Mouse (Mus musculus) stomach, embryonic 15.5 days (tissue): ENCODE measurements around the gene Vangl2. TPM values are rescaled to one million over a fixed set of nuclear protein-coding genes. Genes with fewer than 3 reads are reported as not detected.
A peak's percentile ranks its signal among the peaks of the same experiment; 100 is the strongest.

Experiments used
- ATAC-seq: fragments of 200-750 bp; cut with Nextera tagmentation; 2 replicates; pipeline ENCODE4 v1.8.0; 2017; ENCODE audit warnings: low read depth, moderate number of reproducible peaks, moderate TSS enrichment; ENCODE audit not compliant: insufficient read depth, low FRiP score
- H3K27ac ChIP-seq: fragments of 300-500 bp; sonication (generic); 2 replicates; pipeline ENCODE4 v1.5.1; 2015; ENCODE audit warnings: mild to moderate bottlenecking, inconsistent platforms
- H3K27me3 ChIP-seq: fragments of 300-500 bp; sonication (generic); replicated peaks from 2 replicates; pipeline ENCODE4 v1.6.1; 2015; ENCODE audit warnings: inconsistent platforms
- H3K36me3 ChIP-seq: fragments of 300-500 bp; sonication (generic); 2 replicates; pipeline ENCODE4 v1.6.1; 2015; ENCODE audit warnings: inconsistent platforms
- H3K4me1 ChIP-seq: fragments of 300-500 bp; sonication (generic); 2 replicates; pipeline ENCODE4 v1.6.1; 2015; ENCODE audit warnings: inconsistent platforms
- H3K4me2 ChIP-seq: fragments of 300-500 bp; sonication (generic); 2 replicates; pipeline ENCODE4 v1.6.1; 2015; ENCODE audit warnings: mild to moderate bottlenecking, inconsistent platforms
- H3K4me3 ChIP-seq: fragments of 300-500 bp; sonication (generic); replicated peaks from 2 replicates; pipeline ENCODE4 v1.5.1; 2015; ENCODE audit warnings: inconsistent platforms
- H3K9ac ChIP-seq: fragments of 300-500 bp; sonication (generic); 2 replicates; pipeline ENCODE4 v1.6.1; 2015; ENCODE audit warnings: inconsistent platforms
- H3K9me3 ChIP-seq: fragments of 300-500 bp; sonication (generic); 2 replicates; pipeline ENCODE4 v1.6.1; 2016; ENCODE audit warnings: inconsistent platforms
- WGBS: fragments of 180-500 bp; shearing (Covaris S2); methylation state at CpG from one replicate; pipeline ENCODE4 v1.1.7; 2015; 5-methylcytosine and 5-hydroxymethylcytosine counted together
- polyA plus RNA-seq: library from polyadenylated mRNA; unstranded; fragments of >200 nt; fragmentation: Nextera tagmentation; extraction: Ambion mirVana; gene quantifications from 2 replicates; pipeline ENCODE4 v1.2.1, GENCODE M21; 2015

The Vangl2 gene
- polyA plus RNA-seq, 1 experiment from 2014 or later: 11.3 TPM

- Histone ChIP-seq H3K4me2 (no peak overlapping the region), H3K9me3 (no peaks in the 10 kb centered on the region), H3K9ac (no peak overlapping the region), H3K4me3 (no peak overlapping the region), H3K27ac (no peak overlapping the region), H3K27me3 (no peaks in the 10 kb centered on the region), H3K36me3 (no peaks in the 10 kb centered on the region), H3K4me1 (peaks cover 30% of the 10 kb centered on the region)
- WGBS: 62% methylated on average over 9 of the region's 9 CpGs
- ATAC-seq: no peak
Observed at GRCm38 (mm10) chr1:172015312-172015939, 12.8 kb downstream of the Vangl2 start.

- H3K27me3 ChIP-seq: no peaks in the 10 kb centered on the region
- H3K36me3 ChIP-seq: peaks cover 5% of the 10 kb centered on the region
- no peak overlapping the region for H3K9ac ChIP-seq
- WGBS: 72% methylated on average over 9 of the region's 9 CpGs
- no peak for ATAC-seq
- H3K4me1 ChIP-seq: peaks cover 30% of the 10 kb centered on the region
- H3K27ac ChIP-seq: no peak overlapping the region
- no peak overlapping the region for H3K4me2 ChIP-seq
- no peaks in the 10 kb centered on the region for H3K9me3 ChIP-seq
- no peak overlapping the region for H3K4me3 ChIP-seq
Observed at GRCm38 (mm10) chr1:172014771-172015170, 13.5 kb downstream of the Vangl2 start.

GRCm38 (mm10) chr1:172012030-172012429 lies 16.2 kb downstream of the Vangl2 start:
- Histone ChIP-seq H3K9me3 (no peaks in the 10 kb centered on the region), H3K4me3 (no peak overlapping the region), H3K4me2 (no peak overlapping the region), H3K9ac (no peak overlapping the region), H3K4me1 (peaks cover 18% of the 10 kb centered on the region), H3K36me3 (peaks cover 21% of the 10 kb centered on the region), H3K27me3 (no peaks in the 10 kb centered on the region), H3K27ac (peak overlapping the region; percentile 16; the same call in 1 of the 2 replicates)
- 19% methylated on average over 5 of the region's 5 CpGs for WGBS
- ATAC-seq: no peak

- no peak overlapping the region for H3K4me3 ChIP-seq
- H3K9ac ChIP-seq: no peak overlapping the region
- no peak for ATAC-seq
- 0 out of 2 replicates have a peak, but pooled peaks cover under 1% of the 10 kb centered on the region for H3K4me1 ChIP-seq
- no peaks in the 10 kb centered on the region for H3K27me3 ChIP-seq
- no peaks in the 10 kb centered on the region for H3K9me3 ChIP-seq
- 90% methylated on average over 20 of the region's 20 CpGs for WGBS
- H3K36me3 ChIP-seq: peaks cover 35% of the 10 kb centered on the region
- H3K27ac ChIP-seq: no peak overlapping the region
- no peak overlapping the region for H3K4me2 ChIP-seq
Observed at GRCm38 (mm10) chr1:172010042-172010824, 18.0 kb downstream of the Vangl2 start.

- no peak overlapping the region for H3K27ac ChIP-seq
- no peak overlapping the region for H3K4me2 ChIP-seq
- H3K27me3 ChIP-seq: no peaks in the 10 kb centered on the region
- no peaks in the 10 kb centered on the region for H3K9me3 ChIP-seq
- peaks cover 41% of the 10 kb centered on the region for H3K36me3 ChIP-seq
- no peak overlapping the region for H3K4me3 ChIP-seq
- ATAC-seq: no peak
- 95% methylated on average over 21 of the region's 21 CpGs for WGBS
- H3K4me1 ChIP-seq: no peaks in the 10 kb centered on the region
- no peak overlapping the region for H3K9ac ChIP-seq
Observed at GRCm38 (mm10) chr1:172009406-172009805, 18.8 kb downstream of the Vangl2 start.

- H3K4me2 ChIP-seq: no peak overlapping the region
- H3K9me3 ChIP-seq: no peaks in the 10 kb centered on the region
- H3K9ac ChIP-seq: no peak overlapping the region
- no peak overlapping the region for H3K4me3 ChIP-seq
- no peak overlapping the region for H3K27ac ChIP-seq
- no peaks in the 10 kb centered on the region for H3K4me1 ChIP-seq
- no peaks in the 10 kb centered on the region for H3K27me3 ChIP-seq
- WGBS: 87% methylated on average over 9 of the region's 9 CpGs
- peaks cover 41% of the 10 kb centered on the region for H3K36me3 ChIP-seq
- no peak for ATAC-seq
Observed at GRCm38 (mm10) chr1:172008351-172008750, 19.9 kb downstream of the Vangl2 start.

- no peaks in the 10 kb centered on the region for H3K4me1 ChIP-seq
- H3K36me3 ChIP-seq: peaks cover 41% of the 10 kb centered on the region
- ATAC-seq: no peak
- H3K27me3 ChIP-seq: no peaks in the 10 kb centered on the region
- H3K4me3 ChIP-seq: no peak overlapping the region
- no peak overlapping the region for H3K9ac ChIP-seq
- 97% methylated on average over 21 of the region's 21 CpGs for WGBS
- H3K4me2 ChIP-seq: no peak overlapping the region
- H3K27ac ChIP-seq: no peak overlapping the region
- H3K9me3 ChIP-seq: no peaks in the 10 kb centered on the region
Observed at GRCm38 (mm10) chr1:172007761-172008160, 20.5 kb downstream of the Vangl2 start.

- no peak overlapping the region for H3K4me3 ChIP-seq
- no peak overlapping the region for H3K4me2 ChIP-seq
- WGBS: 73% methylated on average over 12 of the region's 12 CpGs
- H3K36me3 ChIP-seq: peaks cover 17% of the 10 kb centered on the region
- no peak for ATAC-seq
- no peaks in the 10 kb centered on the region for H3K4me1 ChIP-seq
- no peaks in the 10 kb centered on the region for H3K9me3 ChIP-seq
- no peak overlapping the region for H3K27ac ChIP-seq
- no peak overlapping the region for H3K9ac ChIP-seq
- H3K27me3 ChIP-seq: no peaks in the 10 kb centered on the region
Observed at GRCm38 (mm10) chr1:172001665-172002064, 26.6 kb downstream of the Vangl2 start.

- H3K4me3 ChIP-seq: no peak overlapping the region
- H3K27me3 ChIP-seq: no peaks in the 10 kb centered on the region
- peak; percentile 43; the same call in 1 of the 2 replicates for ATAC-seq
- peaks cover 8% of the 10 kb centered on the region for H3K36me3 ChIP-seq
- H3K4me1 ChIP-seq: no peaks in the 10 kb centered on the region
- no peak overlapping the region for H3K27ac ChIP-seq
- no peak overlapping the region for H3K9ac ChIP-seq
- no peaks in the 10 kb centered on the region for H3K9me3 ChIP-seq
- WGBS: 43% methylated on average over 3 of the region's 3 CpGs
- no peak overlapping the region for H3K4me2 ChIP-seq
Observed at GRCm38 (mm10) chr1:172000641-172001040, 27.6 kb downstream of the Vangl2 start.

- 87% methylated on average over 13 of the region's 13 CpGs for WGBS
- Histone ChIP-seq H3K9ac (no peak overlapping the region), H3K27ac (no peak overlapping the region), H3K27me3 (no peaks in the 10 kb centered on the region), H3K4me1 (no peaks in the 10 kb centered on the region), H3K36me3 (no peaks in the 10 kb centered on the region), H3K4me2 (no peak overlapping the region), H3K4me3 (no peak overlapping the region), H3K9me3 (no peaks in the 10 kb centered on the region)
- ATAC-seq: no peak
Observed at GRCm38 (mm10) chr1:171998820-171999597, 29.2 kb downstream of the Vangl2 start.

- H3K9ac ChIP-seq: no peak overlapping the region
- 77% methylated on average over 7 of the region's 7 CpGs for WGBS
- no peaks in the 10 kb centered on the region for H3K27me3 ChIP-seq
- no peak overlapping the region for H3K4me3 ChIP-seq
- no peak overlapping the region for H3K27ac ChIP-seq
- no peaks in the 10 kb centered on the region for H3K4me1 ChIP-seq
- H3K4me2 ChIP-seq: no peak overlapping the region
- H3K9me3 ChIP-seq: no peaks in the 10 kb centered on the region
- ATAC-seq: no peak
- H3K36me3 ChIP-seq: no peaks in the 10 kb centered on the region
Observed at GRCm38 (mm10) chr1:171996701-171997100, 31.5 kb downstream of the Vangl2 start.
